Mouse (Mus musculus) megakaryocyte, embryonic 14.5 days (primary cell): ENCODE measurements around the gene A230050P20Rik. TPM values are rescaled to one million over a fixed set of nuclear protein-coding genes. Genes with fewer than 3 reads are reported as not detected.

Source experiments
- H3K27me3 ChIP-seq: replicated peaks from 2 replicates; pipeline ENCODE3; 2012; ENCODE audit warnings: inconsistent platforms
- H3K36me3 ChIP-seq: replicated peaks from 2 replicates; pipeline ENCODE3; 2012; ENCODE audit warnings: low read length, inconsistent platforms, mixed read lengths
- H3K4me1 ChIP-seq: 2 replicates; pipeline ENCODE4 v1.6.1; 2012; ENCODE audit warnings: inconsistent platforms
- H3K4me3 ChIP-seq: replicated peaks from 2 replicates; pipeline ENCODE3; 2012; ENCODE audit warnings: moderate library complexity, mild to moderate bottlenecking, inconsistent platforms
- H3K9me3 ChIP-seq: 2 replicates; pipeline ENCODE4 v1.6.1; 2012; ENCODE audit warnings: inconsistent platforms
- FLI1 ChIP-seq: IDR thresholded peaks from 2 replicates; pipeline ENCODE4 v1.6.1; 2012; ENCODE audit warnings: low read length, inconsistent platforms, mixed read lengths
- GATA1 ChIP-seq: IDR thresholded peaks from 3 replicates; pipeline ENCODE4 v1.6.1; 2012; ENCODE audit warnings: mixed read lengths, low read length, inconsistent platforms, borderline replicate concordance
- polyA plus RNA-seq: library from polyadenylated mRNA; stranded (reverse); fragments of >175 nt; gene quantifications from 2 replicates; pipeline ENCODE4 v1.2.3, GENCODE M21; 2012; ENCODE audit warnings: low replicate concordance; ENCODE audit not compliant: insufficient read depth

Gene A230050P20Rik
- polyA plus RNA-seq, 1 experiment: 39.0 TPM

GRCm38 (mm10) chr9:20838931-20839330 lies 29.5 kb upstream of the A230050P20Rik start:
- H3K9me3 ChIP-seq: peaks cover 19% of the 10 kb centered on the region
- peaks cover 7% of the 10 kb centered on the region; the same call in 1 of the 2 replicates for H3K4me1 ChIP-seq
- TF ChIP-seq GATA1: no peak
- TF ChIP-seq FLI1: no peak
- no peak overlapping the region for H3K4me3 ChIP-seq
- peaks cover 42% of the 10 kb centered on the region for H3K27me3 ChIP-seq
- H3K36me3 ChIP-seq: no peaks in the 10 kb centered on the region

- Histone ChIP-seq H3K4me1 (peaks cover 7% of the 10 kb centered on the region; the same call in 1 of the 2 replicates), H3K9me3 (peaks cover 19% of the 10 kb centered on the region), H3K27me3 (peaks cover 49% of the 10 kb centered on the region), H3K36me3 (no peaks in the 10 kb centered on the region), H3K4me3 (no peak overlapping the region)
- TF ChIP-seq GATA1 (no peak), FLI1 (no peak)
Measured at GRCm38 (mm10) chr9:20842211-20842610, 26.2 kb upstream of the A230050P20Rik start.

GRCm38 (mm10) chr9:20842670-20843069 lies 25.8 kb upstream of the A230050P20Rik start:
- H3K36me3 ChIP-seq: no peaks in the 10 kb centered on the region
- peaks cover 7% of the 10 kb centered on the region; the same call in 1 of the 2 replicates for H3K4me1 ChIP-seq
- H3K9me3 ChIP-seq: peaks cover 19% of the 10 kb centered on the region
- H3K27me3 ChIP-seq: peaks cover 50% of the 10 kb centered on the region
- H3K4me3 ChIP-seq: no peak overlapping the region
- TF ChIP-seq GATA1 (no peak), FLI1 (no peak)

GRCm38 (mm10) chr9:20850179-20850578 lies 18.3 kb upstream of the A230050P20Rik start:
- Histone ChIP-seq H3K9me3 (no peaks in the 10 kb centered on the region), H3K4me1 (no peaks in the 10 kb centered on the region), H3K27me3 (peaks cover 47% of the 10 kb centered on the region), H3K4me3 (no peak overlapping the region), H3K36me3 (no peaks in the 10 kb centered on the region)
- TF ChIP-seq FLI1: no peak
- no peak for TF ChIP-seq GATA1

GRCm38 (mm10) chr9:20857131-20857530 lies 11.3 kb upstream of the A230050P20Rik start:
- no peaks in the 10 kb centered on the region for H3K9me3 ChIP-seq
- H3K4me3 ChIP-seq: no peak overlapping the region
- no peaks in the 10 kb centered on the region for H3K36me3 ChIP-seq
- H3K4me1 ChIP-seq: peaks cover 6% of the 10 kb centered on the region; the same call in 1 of the 2 replicates
- H3K27me3 ChIP-seq: peaks cover 40% of the 10 kb centered on the region
- TF ChIP-seq GATA1 (no peak), FLI1 (no peak)

- H3K9me3 ChIP-seq: no peaks in the 10 kb centered on the region
- H3K27me3 ChIP-seq: peaks cover 21% of the 10 kb centered on the region
- H3K4me1 ChIP-seq: peaks cover 8% of the 10 kb centered on the region
- no peak overlapping the region for H3K4me3 ChIP-seq
- TF ChIP-seq GATA1 (no peak), FLI1 (no peak)
- H3K36me3 ChIP-seq: no peaks in the 10 kb centered on the region
Measured at GRCm38 (mm10) chr9:20859926-20860325, 8.5 kb upstream of the A230050P20Rik start.

GRCm38 (mm10) chr9:20861821-20862220 lies 6.6 kb upstream of the A230050P20Rik start:
- H3K4me3 ChIP-seq: no peak overlapping the region
- peaks cover 23% of the 10 kb centered on the region for H3K27me3 ChIP-seq
- H3K36me3 ChIP-seq: no peaks in the 10 kb centered on the region
- no peaks in the 10 kb centered on the region for H3K9me3 ChIP-seq
- TF ChIP-seq FLI1 (no peak), GATA1 (no peak)
- peaks cover 20% of the 10 kb centered on the region for H3K4me1 ChIP-seq

GRCm38 (mm10) chr9:20862225-20862624 lies 6.2 kb upstream of the A230050P20Rik start:
- Histone ChIP-seq H3K4me1 (peaks cover 23% of the 10 kb centered on the region), H3K4me3 (no peak overlapping the region), H3K27me3 (peaks cover 25% of the 10 kb centered on the region), H3K9me3 (no peaks in the 10 kb centered on the region), H3K36me3 (no peaks in the 10 kb centered on the region)
- no peak for TF ChIP-seq FLI1
- no peak for TF ChIP-seq GATA1

GRCm38 (mm10) chr9:20866879-20867278 lies 1.6 kb upstream of the A230050P20Rik start:
- Histone ChIP-seq H3K4me1 (peaks cover 45% of the 10 kb centered on the region), H3K36me3 (peaks cover 20% of the 10 kb centered on the region), H3K4me3 (no peak overlapping the region), H3K27me3 (peaks cover 21% of the 10 kb centered on the region), H3K9me3 (no peaks in the 10 kb centered on the region)
- TF ChIP-seq GATA1: no peak
- TF ChIP-seq FLI1: no peak

GRCm38 (mm10) chr9:20869246-20869645 lies 804 bp downstream of the A230050P20Rik start:
- peaks cover 44% of the 10 kb centered on the region for H3K4me1 ChIP-seq
- H3K4me3 ChIP-seq: peak overlapping the region; percentile 95
- peaks cover 44% of the 10 kb centered on the region for H3K36me3 ChIP-seq
- peaks cover 21% of the 10 kb centered on the region for H3K27me3 ChIP-seq
- no peaks in the 10 kb centered on the region for H3K9me3 ChIP-seq
- no peak for TF ChIP-seq GATA1
- TF ChIP-seq FLI1: no peak
